Mouse (Mus musculus) limb, embryonic 14.5 days (tissue): ENCODE measurements around the gene Gm498. TPM values are rescaled to one million over a fixed set of nuclear protein-coding genes. Genes with fewer than 3 reads are reported as not detected.

Experiments used
- ATAC-seq: fragments of 200-750 bp; cut with Nextera tagmentation; 2 replicates; pipeline ENCODE4 v1.8.0; 2017; ENCODE audit warnings: low read depth, moderate number of reproducible peaks, moderate TSS enrichment; ENCODE audit not compliant: low FRiP score
- DNase-seq: peaks from one replicate; pipeline ENCODE4 v3.0.0-alpha.2; 2015; ENCODE audit warnings: low spot score
- H3K27ac ChIP-seq: fragments of 300-500 bp; sonication (generic); replicated peaks from 2 replicates; pipeline ENCODE4 v1.5.1; 2014; ENCODE audit warnings: low read depth, mild to moderate bottlenecking, low read length, moderate library complexity, mixed read lengths
- H3K27me3 ChIP-seq: fragments of 300-500 bp; sonication (generic); 2 replicates; pipeline ENCODE4 v1.6.1; 2014; ENCODE audit warnings: low read length, mixed read lengths; ENCODE audit not compliant: control insufficient read depth, insufficient read depth
- H3K36me3 ChIP-seq: fragments of 300-500 bp; sonication (generic); 2 replicates; pipeline ENCODE4 v1.6.1; 2014; ENCODE audit warnings: mild to moderate bottlenecking, low read length, moderate library complexity, mixed read lengths; ENCODE audit not compliant: control insufficient read depth, insufficient read depth
- H3K4me1 ChIP-seq: fragments of 300-500 bp; sonication (generic); 2 replicates; pipeline ENCODE4 v1.6.1; 2014; ENCODE audit warnings: antibody characterized with exemption, low read length, mixed read lengths; ENCODE audit not compliant: control insufficient read depth, insufficient read depth
- H3K4me2 ChIP-seq: fragments of 300-500 bp; sonication (generic); replicated peaks from 2 replicates; pipeline ENCODE4 v1.6.1; 2014; ENCODE audit warnings: low read depth, mild to moderate bottlenecking, low read length, moderate library complexity; ENCODE audit not compliant: severe bottlenecking
- H3K4me3 ChIP-seq: fragments of 300-500 bp; sonication (generic); replicated peaks from 2 replicates; pipeline ENCODE4 v1.5.1; 2014; ENCODE audit warnings: low read length
- H3K9ac ChIP-seq: fragments of 300-500 bp; sonication (generic); 2 replicates; pipeline ENCODE4 v1.6.1; 2014; ENCODE audit warnings: mild to moderate bottlenecking, low read depth, low read length, moderate library complexity; ENCODE audit not compliant: severe bottlenecking
- H3K9me3 ChIP-seq: fragments of 300-500 bp; sonication (generic); 2 replicates; pipeline ENCODE4 v1.6.1; 2016; ENCODE audit warnings: low read length; ENCODE audit not compliant: control insufficient read depth
- POLR2A ChIP-seq: fragments of 200-500 bp; IDR thresholded peaks from 2 replicates; pipeline ENCODE4 v1.8.0; 2012; ENCODE audit warnings: inconsistent platforms, mild to moderate bottlenecking, moderate library complexity, borderline replicate concordance; ENCODE audit not compliant: insufficient read depth, insufficient read length; ENCODE audit errors: extremely low read depth
- WGBS: fragments of 180-500 bp; shearing (Covaris S2); extraction: QIAGEN DNeasy Blood & Tissue Kit; methylation state at CpG from one replicate; pipeline ENCODE4 v1.1.7; 2014; 5-methylcytosine and 5-hydroxymethylcytosine counted together
- polyA plus RNA-seq, 2 experiments: library from polyadenylated mRNA; depleted of rRNA in 1 of 2; stranded (reverse) in 1 of 2; unstranded in 1 of 2; fragments of >200 nt; fragmentation: Nextera tagmentation in 1 of 2; extraction: Ambion mirVana in 1 of 2; gene quantifications; 2 replicates each; pipeline versions ENCODE4 v1.2.1 to v1.2.3; 2012 to 2014

Gm498 gene
- polyA plus RNA-seq, 2 experiments: not detected

- Histone ChIP-seq H3K4me3 (no peak overlapping the region), H3K9ac (no peak overlapping the region), H3K27ac (no peak overlapping the region), H3K4me1 (no peaks in the 10 kb centered on the region), H3K27me3 (no peaks in the 10 kb centered on the region), H3K9me3 (no peaks in the 10 kb centered on the region), H3K4me2 (no peak overlapping the region), H3K36me3 (no peaks in the 10 kb centered on the region)
- DNase-seq (no peak), ATAC-seq (no peak)
- TF ChIP-seq POLR2A: no peak
- WGBS: 79% methylated on average over 3 of the region's 3 CpGs
These were observed 52.5 kb downstream of the Gm498 start for GRCm38 (mm10) chr7:143919031-143919679.

GRCm38 (mm10) chr7:143929899-143930298 lies 63.3 kb downstream of the Gm498 start:
- WGBS: 83% methylated on average over 1 of the region's 1 CpGs
- Histone ChIP-seq H3K36me3 (no peaks in the 10 kb centered on the region), H3K27ac (no peak overlapping the region), H3K4me3 (no peak overlapping the region), H3K9ac (no peak overlapping the region), H3K9me3 (no peaks in the 10 kb centered on the region), H3K4me1 (no peaks in the 10 kb centered on the region), H3K27me3 (no peaks in the 10 kb centered on the region), H3K4me2 (no peak overlapping the region)
- TF ChIP-seq POLR2A: no peak
- no peak for DNase-seq
- no peak for ATAC-seq

GRCm38 (mm10) chr7:143938647-143939046 lies 72.0 kb downstream of the Gm498 start:
- DNase-seq (no peak), ATAC-seq (no peak)
- WGBS: 68% methylated on average over 4 of the region's 4 CpGs
- Histone ChIP-seq H3K9me3 (no peaks in the 10 kb centered on the region), H3K4me1 (no peaks in the 10 kb centered on the region), H3K27me3 (no peaks in the 10 kb centered on the region), H3K36me3 (no peaks in the 10 kb centered on the region), H3K4me2 (no peak overlapping the region), H3K9ac (no peak overlapping the region), H3K27ac (no peak overlapping the region), H3K4me3 (no peak overlapping the region)
- TF ChIP-seq POLR2A: no peak

- DNase-seq (no peak), ATAC-seq (no peak)
- Histone ChIP-seq H3K4me2 (no peak overlapping the region), H3K27ac (no peak overlapping the region), H3K27me3 (no peaks in the 10 kb centered on the region), H3K9ac (no peak overlapping the region), H3K9me3 (no peaks in the 10 kb centered on the region), H3K4me3 (no peak overlapping the region), H3K36me3 (no peaks in the 10 kb centered on the region), H3K4me1 (no peaks in the 10 kb centered on the region)
- 67% methylated on average over 3 of the region's 3 CpGs for WGBS
- TF ChIP-seq POLR2A: no peak
These were observed 72.8 kb downstream of the Gm498 start for GRCm38 (mm10) chr7:143939476-143939875.

- no peak overlapping the region for H3K9ac ChIP-seq
- ATAC-seq (no peak), DNase-seq (no peak)
- 74% methylated on average over 14 of the region's 14 CpGs for WGBS
- H3K4me3 ChIP-seq: no peak overlapping the region
- no peak for TF ChIP-seq POLR2A
- H3K36me3 ChIP-seq: no peaks in the 10 kb centered on the region
- H3K27ac ChIP-seq: no peak overlapping the region
- H3K4me1 ChIP-seq: no peaks in the 10 kb centered on the region
- no peaks in the 10 kb centered on the region for H3K27me3 ChIP-seq
- no peaks in the 10 kb centered on the region for H3K9me3 ChIP-seq
- H3K4me2 ChIP-seq: no peak overlapping the region
These were observed 76.5 kb downstream of the Gm498 start for GRCm38 (mm10) chr7:143942941-143943691.
